In the genomic region with DNA sequence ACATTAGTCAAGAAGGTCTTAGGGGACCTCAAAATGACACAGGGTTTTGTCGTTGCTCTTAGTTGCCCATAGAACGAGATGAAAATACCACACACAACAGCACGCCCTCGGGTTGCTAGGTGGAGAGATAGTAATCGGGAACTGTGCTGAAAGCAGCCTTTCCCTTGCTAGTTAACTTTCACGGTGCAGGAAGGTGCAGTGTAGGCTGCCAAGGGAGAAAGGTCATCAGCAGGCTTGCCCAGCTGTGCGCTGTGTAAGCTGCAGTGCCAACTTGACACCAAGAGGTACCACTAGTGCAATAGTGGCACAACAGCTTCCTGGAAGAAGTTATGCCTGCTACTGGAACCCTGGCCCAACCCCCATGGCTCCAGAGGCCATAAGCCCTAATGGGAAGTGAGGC, we compare ENCODE assay signal across 19 mouse cellular contexts. TPM values are rescaled to one million over a fixed set of nuclear protein-coding genes. Genes with fewer than 3 reads are reported as not detected.
"Had no signal": no experiment of that assay in that cellular context is flagged by ENCODE, and none has a peak within 500 bp of the region (broad histone marks: within the 10 kb centered on the region; RNA-seq: fewer than 3 reads in every experiment).

No protein-coding gene starts in this region.

- H3K27me3 ChIP-seq: limb, embryonic 12.5 days; limb, embryonic 15.5 days; liver, embryonic 13.5 days had no signal

- H3K9ac ChIP-seq: limb, embryonic 12.5 days; limb, embryonic 15.5 days; liver, embryonic 13.5 days had no signal

- H3K9me3 ChIP-seq: limb, embryonic 12.5 days; limb, embryonic 15.5 days; liver, embryonic 13.5 days had no signal

- H3K4me3 ChIP-seq: limb, embryonic 12.5 days; limb, embryonic 15.5 days; liver, embryonic 13.5 days; megakaryocyte, embryonic 14.5 days had no signal

- DNase-seq: kidney, adult 9 months; kidney, postnatal 14 days; kidney, postnatal 4 days; left cerebral cortex, postnatal 4 days; liver, embryonic 13.5 days; lung, adult 2 months; midbrain, embryonic 14.5 days; retina, postnatal 1 day; right cerebral cortex, postnatal 25 days; thymus, adult 2 months; thymus, postnatal 14 days; thymus, postnatal 4 days had no signal

- H3K27ac ChIP-seq: limb, embryonic 12.5 days; limb, embryonic 15.5 days; liver, embryonic 13.5 days; macrophage; stomach, postnatal 0 days had no signal

- H3K36me3 ChIP-seq: limb, embryonic 12.5 days; limb, embryonic 15.5 days; liver, embryonic 13.5 days had no signal

- H3K4me1 ChIP-seq: limb, embryonic 12.5 days; limb, embryonic 15.5 days; liver, embryonic 13.5 days had no signal

RNA-seq across cellular contexts. Expression of a gene that starts 38.5 kb away (rescaled TPM):
- polyA plus RNA-seq: macrophage; neural tube, embryonic 11.5 days; stomach, embryonic 14.5 days had no signal
